Mouse (Mus musculus): ENCODE measurements at regions not wholly inside any gene's neighbourhood (a gene's known extent, or its start where the extent isn't known, plus 50 kb on each side); places are given as distances from the start of the nearest gene placed in this dataset.

- Histone ChIP-seq H3K27me3 (ENCODE audit: control insufficient read depth, insufficient read depth, low read length, poor library complexity, severe bottlenecking) (no peaks in the 10 kb centered on the region), H3K9me3 (replicated peaks; ENCODE audit: control insufficient read depth, insufficient read depth, low read length, poor library complexity, severe bottlenecking) (no peaks in the 10 kb centered on the region), H3K27ac (ENCODE audit: insufficient read depth, low read length) (0 out of 2 replicates have a peak overlapping the region, but pooled peaks have one; percentile 20), H3K4me3 (ENCODE audit: low read depth, low read length) (no peak overlapping the region), H3K36me3 (ENCODE audit: control insufficient read depth, insufficient read depth, low read length, poor library complexity, severe bottlenecking) (no peaks in the 10 kb centered on the region), H3K4me1 (ENCODE audit: control insufficient read depth, insufficient read depth, low read length) (peaks cover 5% of the 10 kb centered on the region), H3K9ac (ENCODE audit: low read depth, poor library complexity, severe bottlenecking) (no peak overlapping the region)
- TF ChIP-seq CTCF (IDR thresholded peaks at IDR 0.05; ENCODE audit: low read depth, low read length), result no peak
- TF ChIP-seq EP300 (IDR thresholded peaks at IDR 0.05; ENCODE audit: insufficient read depth, low read depth, low read length), result no peak
- TF ChIP-seq POLR2A (IDR thresholded peaks at IDR 0.05; ENCODE audit: insufficient read depth, low read length), result no peak
Observed at GRCm38 (mm10) chr4:105282681-105283462, 125.7 kb downstream of the Plpp3 start.

DNA sequence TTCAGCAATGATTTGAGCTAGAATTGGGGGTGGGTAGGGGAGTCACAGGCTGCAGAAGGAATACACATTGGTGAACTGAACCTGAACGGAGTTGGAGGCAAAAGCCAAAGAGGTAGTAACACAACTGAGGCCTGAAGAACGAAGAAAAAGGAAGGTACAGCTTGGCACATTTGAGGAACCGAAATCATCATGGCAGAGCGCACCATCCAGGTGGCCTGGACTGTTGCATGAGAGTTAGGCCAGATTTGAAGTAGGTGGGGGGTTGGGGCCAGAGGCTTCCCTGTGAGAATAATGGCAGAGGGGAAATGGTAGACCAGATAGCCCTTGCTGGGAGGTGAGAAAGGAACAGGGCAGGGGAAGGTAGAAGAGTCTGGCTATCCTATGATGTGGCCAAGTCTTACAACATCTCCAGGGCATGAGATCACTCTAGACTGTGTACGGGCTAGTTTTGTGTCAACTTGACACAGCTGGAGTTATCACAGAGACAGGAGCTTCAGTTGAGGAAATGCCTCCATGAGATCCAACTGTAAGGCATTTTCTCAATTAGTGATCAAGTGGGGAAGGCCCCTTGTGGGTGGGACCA is 128.4 kb downstream of the Plpp3 start:
- Histone ChIP-seq H3K9ac (ENCODE audit: low read depth, poor library complexity, severe bottlenecking) (no peak overlapping the region), H3K36me3 (ENCODE audit: control insufficient read depth, insufficient read depth, low read length, poor library complexity, severe bottlenecking) (no peaks in the 10 kb centered on the region), H3K27ac (ENCODE audit: insufficient read depth, low read length) (no peak overlapping the region), H3K9me3 (replicated peaks; ENCODE audit: control insufficient read depth, insufficient read depth, low read length, poor library complexity, severe bottlenecking) (no peaks in the 10 kb centered on the region), H3K27me3 (ENCODE audit: control insufficient read depth, insufficient read depth, low read length, poor library complexity, severe bottlenecking) (no peaks in the 10 kb centered on the region), H3K4me3 (ENCODE audit: low read depth, low read length) (no peak overlapping the region), H3K4me1 (ENCODE audit: control insufficient read depth, insufficient read depth, low read length) (peaks cover 8% of the 10 kb centered on the region)
- no peak for TF ChIP-seq EP300 (IDR thresholded peaks at IDR 0.05; ENCODE audit: insufficient read depth, low read depth, low read length)

DNA sequence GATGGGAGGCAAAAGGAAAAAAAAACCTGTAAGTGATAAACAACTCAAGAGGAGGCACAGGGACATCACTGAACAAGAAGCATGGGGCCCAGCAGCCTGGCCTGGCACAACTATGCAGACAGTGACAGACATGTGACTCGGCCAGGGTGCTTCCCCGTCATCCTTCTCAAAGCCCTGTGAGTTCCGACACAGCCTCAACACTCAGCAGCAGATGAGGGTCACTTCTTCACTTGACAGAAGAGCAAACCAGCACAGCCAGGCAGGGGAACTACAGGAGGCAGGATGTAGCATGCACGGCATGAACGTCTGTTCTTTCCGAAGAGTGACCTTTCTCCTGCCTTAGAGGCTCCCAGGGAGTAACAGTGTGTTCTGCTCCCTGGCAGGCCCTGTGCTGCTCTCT is 129.2 kb downstream of the Plpp3 start:
- peaks cover 7% of the 10 kb centered on the region for H3K4me1 ChIP-seq (ENCODE audit: control insufficient read depth, insufficient read depth, low read length)
- H3K36me3 ChIP-seq (ENCODE audit: control insufficient read depth, insufficient read depth, low read length, poor library complexity, severe bottlenecking), result no peaks in the 10 kb centered on the region
- no peaks in the 10 kb centered on the region for H3K27me3 ChIP-seq (ENCODE audit: control insufficient read depth, insufficient read depth, low read length, poor library complexity, severe bottlenecking)
- H3K9ac ChIP-seq (ENCODE audit: low read depth, poor library complexity, severe bottlenecking), result no peak overlapping the region
- H3K4me3 ChIP-seq (ENCODE audit: low read depth, low read length), result no peak overlapping the region
- no peak for TF ChIP-seq POLR2A (IDR thresholded peaks at IDR 0.05; ENCODE audit: insufficient read depth, low read length)
- no peak for TF ChIP-seq EP300 (IDR thresholded peaks at IDR 0.05; ENCODE audit: insufficient read depth, low read depth, low read length)
- no peak for TF ChIP-seq CTCF (IDR thresholded peaks at IDR 0.05; ENCODE audit: low read depth, low read length)
- no peaks in the 10 kb centered on the region for H3K9me3 ChIP-seq (replicated peaks; ENCODE audit: control insufficient read depth, insufficient read depth, low read length, poor library complexity, severe bottlenecking)
- H3K27ac ChIP-seq (ENCODE audit: insufficient read depth, low read length), result no peak overlapping the region

DNA sequence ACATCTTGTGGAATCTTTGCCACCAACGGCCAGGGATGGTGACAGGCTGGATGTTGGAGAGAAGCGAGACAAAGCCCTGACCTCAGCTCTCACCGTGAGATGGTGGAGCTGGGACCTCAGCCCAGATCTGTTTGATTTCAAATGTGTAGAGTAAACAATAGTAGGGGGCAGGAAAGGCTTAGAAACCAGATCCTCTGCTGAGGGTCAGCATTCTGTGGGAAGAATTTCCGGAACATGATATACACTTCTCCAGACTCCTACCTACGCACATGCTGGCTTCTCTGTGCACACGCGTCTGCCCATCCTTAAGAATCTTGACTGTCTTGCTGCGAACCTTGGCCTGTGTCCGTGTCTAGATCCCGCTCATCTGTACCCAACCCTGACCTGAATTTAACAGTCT is 129.7 kb downstream of the Plpp3 start:
- TF ChIP-seq EP300 (IDR thresholded peaks at IDR 0.05; ENCODE audit: insufficient read depth, low read depth, low read length), result no peak
- no peak for TF ChIP-seq CTCF (IDR thresholded peaks at IDR 0.05; ENCODE audit: low read depth, low read length)
- no peak for TF ChIP-seq POLR2A (IDR thresholded peaks at IDR 0.05; ENCODE audit: insufficient read depth, low read length)
- H3K4me1 ChIP-seq (ENCODE audit: control insufficient read depth, insufficient read depth, low read length), result peaks cover 9% of the 10 kb centered on the region

DNA sequence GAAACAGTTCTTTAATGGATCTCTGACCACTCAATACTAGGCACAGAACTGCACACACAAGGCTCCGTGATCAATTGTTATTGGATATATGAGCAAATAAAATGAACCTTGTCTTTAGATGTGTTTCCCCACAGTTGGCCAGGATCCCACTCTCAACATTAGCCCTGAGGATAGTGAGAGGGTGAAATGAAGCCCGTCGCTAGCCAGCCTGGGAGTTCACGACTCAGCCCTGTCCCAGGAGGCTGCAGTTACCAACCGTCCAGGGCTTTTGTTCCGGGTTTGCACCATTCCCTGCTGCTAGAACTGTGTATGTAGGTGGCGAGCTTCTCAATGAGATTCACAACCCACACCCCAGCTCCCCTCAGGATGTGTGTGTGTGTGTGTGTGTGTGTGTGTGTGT is 130.3 kb downstream of the Plpp3 start:
- no peak for TF ChIP-seq EP300 (IDR thresholded peaks at IDR 0.05; ENCODE audit: insufficient read depth, low read depth, low read length)
- TF ChIP-seq CTCF (IDR thresholded peaks at IDR 0.05; ENCODE audit: low read depth, low read length), result no peak
- TF ChIP-seq POLR2A (IDR thresholded peaks at IDR 0.05; ENCODE audit: insufficient read depth, low read length), result no peak
- Histone ChIP-seq H3K9me3 (replicated peaks; ENCODE audit: control insufficient read depth, insufficient read depth, low read length, poor library complexity, severe bottlenecking) (no peaks in the 10 kb centered on the region), H3K36me3 (ENCODE audit: control insufficient read depth, insufficient read depth, low read length, poor library complexity, severe bottlenecking) (no peaks in the 10 kb centered on the region), H3K4me1 (ENCODE audit: control insufficient read depth, insufficient read depth, low read length) (peaks cover 9% of the 10 kb centered on the region), H3K9ac (ENCODE audit: low read depth, poor library complexity, severe bottlenecking) (no peak overlapping the region), H3K27ac (ENCODE audit: insufficient read depth, low read length) (no peak overlapping the region), H3K27me3 (ENCODE audit: control insufficient read depth, insufficient read depth, low read length, poor library complexity, severe bottlenecking) (no peaks in the 10 kb centered on the region), H3K4me3 (ENCODE audit: low read depth, low read length) (no peak overlapping the region)

More for the DNA sequence above, 129.7 kb downstream of the Plpp3 start:
- no peaks in the 10 kb centered on the region for H3K27me3 ChIP-seq (ENCODE audit: control insufficient read depth, insufficient read depth, low read length, poor library complexity, severe bottlenecking)
- H3K9me3 ChIP-seq (replicated peaks; ENCODE audit: control insufficient read depth, insufficient read depth, low read length, poor library complexity, severe bottlenecking), result no peaks in the 10 kb centered on the region
- H3K9ac ChIP-seq (ENCODE audit: low read depth, poor library complexity, severe bottlenecking), result no peak overlapping the region
- no peak overlapping the region for H3K4me3 ChIP-seq (ENCODE audit: low read depth, low read length)
- no peak overlapping the region for H3K27ac ChIP-seq (ENCODE audit: insufficient read depth, low read length)
- no peaks in the 10 kb centered on the region for H3K36me3 ChIP-seq (ENCODE audit: control insufficient read depth, insufficient read depth, low read length, poor library complexity, severe bottlenecking)

DNA sequence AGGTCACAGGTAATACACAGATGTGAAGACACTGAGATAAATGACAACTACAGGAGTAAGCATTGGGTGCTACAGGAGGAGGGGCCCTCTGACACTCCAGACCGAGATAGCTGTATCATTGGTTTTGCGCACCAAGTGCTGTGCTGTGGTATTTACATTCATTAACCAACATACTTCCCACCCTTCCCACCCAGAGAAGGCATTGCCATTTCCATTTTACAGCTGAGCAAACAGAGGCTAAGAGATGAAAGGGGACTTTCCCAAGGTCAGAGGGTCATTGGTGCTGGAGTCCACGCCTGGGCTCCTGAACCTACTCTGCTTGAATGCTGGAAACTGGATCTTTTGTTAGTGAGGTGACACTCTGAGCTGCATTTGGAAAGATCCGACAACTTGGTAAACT is 132.5 kb downstream of the Plpp3 start:
- TF ChIP-seq EP300 (IDR thresholded peaks at IDR 0.05; ENCODE audit: insufficient read depth, low read depth, low read length), result no peak
- no peak for TF ChIP-seq POLR2A (IDR thresholded peaks at IDR 0.05; ENCODE audit: insufficient read depth, low read length)
- TF ChIP-seq CTCF (IDR thresholded peaks at IDR 0.05; ENCODE audit: low read depth, low read length), result no peak
- Histone ChIP-seq H3K4me1 (ENCODE audit: control insufficient read depth, insufficient read depth, low read length) (peaks cover 9% of the 10 kb centered on the region), H3K36me3 (ENCODE audit: control insufficient read depth, insufficient read depth, low read length, poor library complexity, severe bottlenecking) (no peaks in the 10 kb centered on the region), H3K27ac (ENCODE audit: insufficient read depth, low read length) (peak overlapping the region; percentile 26; the same call in 1 of the 2 replicates), H3K27me3 (ENCODE audit: control insufficient read depth, insufficient read depth, low read length, poor library complexity, severe bottlenecking) (no peaks in the 10 kb centered on the region), H3K4me3 (ENCODE audit: low read depth, low read length) (no peak overlapping the region), H3K9me3 (replicated peaks; ENCODE audit: control insufficient read depth, insufficient read depth, low read length, poor library complexity, severe bottlenecking) (no peaks in the 10 kb centered on the region), H3K9ac (ENCODE audit: low read depth, poor library complexity, severe bottlenecking) (no peak overlapping the region)

All from ES-Bruce4 (cell line).